Mouse (Mus musculus) Patski (cell line): Measurements from ENCODE around the gene Ddx18. TPM values are rescaled to one million over a fixed set of nuclear protein-coding genes. Genes with fewer than 3 reads are reported as not detected.

ENCODE experiments used
- ATAC-seq: fragments of 100-300 bp; one replicate; pipeline ENCODE4 v1.8.0; 2021
- CTCF ChIA-PET: fragments of 350-600 bp; sonication (Branson Sonifier 250); formaldehyde crosslinking; loops from one replicate; lab custom pipeline; 2022; ENCODE audit warnings: inconsistent platforms; lab: Charles Lee
- POLR2A ChIA-PET: fragments of 350-600 bp; sonication (Branson Sonifier 250); formaldehyde crosslinking; loops from one replicate; lab custom pipeline; 2022; ENCODE audit warnings: antibody characterized with exemption, inconsistent platforms; lab: Charles Lee
- DNase-seq: peaks from one replicate; pipeline ENCODE4 v3.0.0-alpha.2; 2011; ENCODE audit warnings: low read depth, low spot score
- H3K27me3 ChIP-seq: fragments of 371-371 bp; one replicate; pipeline ENCODE4 v1.5.1; 2021
- CTCF ChIP-seq: fragments of 100-300 bp; IDR thresholded peaks from one replicate; pipeline ENCODE4 v1.5.1; 2021
- in situ Hi-C: fragments of 300-500 bp; cut with MboI; formaldehyde crosslinking; loops from 3 replicates; pipeline ENCODE4 v1.11.1; 2018; ENCODE audit warnings: low pct_unique_long_range_greater_than_20kb, mixed read lengths
- polyA plus RNA-seq: library from polyadenylated mRNA; unstranded; gene quantifications from one replicate; pipeline ENCODE4 v1.2.3, GENCODE M21; 2021

The Ddx18 gene
- polyA plus RNA-seq, 1 experiment from 2014 or later = 62.7 TPM

- no peak for ATAC-seq
- in situ Hi-C loops = no loop called here
- ChIA-PET CTCF (no interaction called here), POLR2A (no interaction called here)
- no peak for TF ChIP-seq CTCF
- peaks cover 5% of the 10 kb centered on the region for H3K27me3 ChIP-seq
- no peak for DNase-seq
Observed at GRCm38 (mm10) chr1:121570522-121570921, 2.7 kb upstream of the Ddx18 start.

DNA sequence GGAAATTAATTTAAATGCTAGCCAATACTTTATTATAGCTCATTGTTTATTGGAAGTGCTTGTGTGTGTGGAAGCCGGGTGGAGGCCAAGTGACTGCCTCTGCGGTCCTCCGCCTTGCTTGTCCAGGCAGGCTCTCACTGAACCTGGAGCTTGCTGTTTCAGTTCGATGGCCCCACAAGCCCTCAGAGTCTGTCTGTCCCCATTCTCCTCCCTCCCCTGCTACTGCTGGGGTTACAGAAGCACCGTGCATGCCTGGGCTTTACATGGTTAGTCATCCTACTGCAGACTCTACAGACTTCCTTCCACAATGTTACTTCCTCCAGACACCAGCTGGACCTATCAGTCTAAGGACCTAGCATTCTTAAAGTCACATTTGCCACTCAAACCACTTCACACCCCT lies 9.9 kb downstream of the Ddx18 start:
- DNase-seq (no peak), ATAC-seq (no peak)
- ChIA-PET POLR2A (no interaction called here), CTCF (no interaction called here)
- no peak for TF ChIP-seq CTCF
- H3K27me3 ChIP-seq = no peaks in the 10 kb centered on the region
- in situ Hi-C loops = no loop called here

DNA sequence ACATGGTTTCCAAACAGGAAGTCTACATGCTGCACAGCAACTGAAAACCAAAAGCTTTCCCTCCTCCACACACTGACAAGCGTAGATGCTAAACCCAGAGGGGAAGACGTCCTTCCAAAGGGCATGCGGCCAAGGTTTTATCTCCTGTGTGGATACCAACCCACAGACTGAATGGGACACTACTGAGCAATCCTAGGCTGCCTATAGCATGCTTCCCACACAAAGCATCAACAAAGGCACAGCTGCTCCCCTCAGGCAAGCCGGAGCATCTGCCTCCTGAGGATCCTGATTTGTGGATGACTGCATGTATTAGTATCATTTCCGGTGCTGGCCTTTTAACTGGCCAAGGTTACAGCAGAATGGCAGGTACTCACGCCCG lies 16.3 kb downstream of the Ddx18 start:
- no peak for TF ChIP-seq CTCF
- ChIA-PET CTCF (interaction anchor here (1.4 kb wide), 1 partner anchor 11 kb away, joined by 3 read pairs; no protein-coding TSS in a partner anchor), POLR2A (no interaction called here)
- no peak for DNase-seq
- H3K27me3 ChIP-seq = no peaks in the 10 kb centered on the region
- no peak for ATAC-seq
- in situ Hi-C loops = no loop called here

GRCm38 (mm10) chr1:121550801-121551456 lies 16.9 kb downstream of the Ddx18 start:
- in situ Hi-C loops = no loop called here
- CTCF ChIA-PET = interaction anchor here (1.4 to 1.7 kb wide), 2 partner anchors 11 to 58 kb away, joined by 3 to 5 read pairs; no protein-coding TSS in a partner anchor

GRCm38 (mm10) chr1:121549456-121549855 lies 18.3 kb downstream of the Ddx18 start:
- in situ Hi-C loops = loop anchor here (5.0 kb wide), 1 partner anchor 107 kb away; no protein-coding TSS in a partner anchor
- CTCF ChIA-PET = interaction anchor here (0.7 to 2.0 kb wide), 9 partner anchors 8 to 114 kb away, joined by 3 to 6 read pairs (median 4); no protein-coding TSS in a partner anchor
- TF ChIP-seq CTCF = no peak
- POLR2A ChIA-PET = no interaction called here
- DNase-seq = no peak
- no peak for ATAC-seq
- peaks cover 13% of the 10 kb centered on the region for H3K27me3 ChIP-seq

More at GRCm38 (mm10) chr1:121550801-121551456, 16.9 kb downstream of the Ddx18 start:
- H3K27me3 ChIP-seq = peaks cover 4% of the 10 kb centered on the region
- DNase-seq (no peak), ATAC-seq (no peak)
- TF ChIP-seq CTCF = no peak
- POLR2A ChIA-PET = no interaction called here

GRCm38 (mm10) chr1:121548667-121549066 lies 19.1 kb downstream of the Ddx18 start:
- in situ Hi-C loops = loop anchor here (5.0 kb wide), 1 partner anchor 106 kb away; no protein-coding TSS in a partner anchor
- CTCF ChIA-PET = interaction anchor here (1.1 to 2.0 kb wide), 5 partner anchors 11 to 113 kb away, joined by 3 to 6 read pairs (median 4); no protein-coding TSS in a partner anchor
- POLR2A ChIA-PET = no interaction called here
- no peak for DNase-seq
- ATAC-seq = no peak
- TF ChIP-seq CTCF = no peak
- peaks cover 19% of the 10 kb centered on the region for H3K27me3 ChIP-seq

- ChIA-PET CTCF (interaction anchor here (0.9 to 2.1 kb wide), 4 partner anchors 9 to 106 kb away, joined by 3 to 4 read pairs (median 4); no protein-coding TSS in a partner anchor), POLR2A (no interaction called here)
Observed at GRCm38 (mm10) chr1:121546844-121547243, 20.9 kb downstream of the Ddx18 start.

GRCm38 (mm10) chr1:121540361-121540760 lies 27.4 kb downstream of the Ddx18 start:
- POLR2A ChIA-PET = no interaction called here
- in situ Hi-C loops = no loop called here
- DNase-seq = no peak
- H3K27me3 ChIP-seq = peaks cover 24% of the 10 kb centered on the region
- TF ChIP-seq CTCF = no peak
- CTCF ChIA-PET = interaction anchor here (0.9 to 1.3 kb wide), 2 partner anchors 10 to 14 kb away, joined by 3 read pairs; no protein-coding TSS in a partner anchor
- ATAC-seq = no peak

More at GRCm38 (mm10) chr1:121546844-121547243, 20.9 kb downstream of the Ddx18 start:
- ATAC-seq (no peak), DNase-seq (no peak)
- in situ Hi-C loops = loop anchor here (5.0 kb wide), 1 partner anchor 105 kb away; no protein-coding TSS in a partner anchor
- H3K27me3 ChIP-seq = peaks cover 26% of the 10 kb centered on the region
- TF ChIP-seq CTCF = no peak

DNA sequence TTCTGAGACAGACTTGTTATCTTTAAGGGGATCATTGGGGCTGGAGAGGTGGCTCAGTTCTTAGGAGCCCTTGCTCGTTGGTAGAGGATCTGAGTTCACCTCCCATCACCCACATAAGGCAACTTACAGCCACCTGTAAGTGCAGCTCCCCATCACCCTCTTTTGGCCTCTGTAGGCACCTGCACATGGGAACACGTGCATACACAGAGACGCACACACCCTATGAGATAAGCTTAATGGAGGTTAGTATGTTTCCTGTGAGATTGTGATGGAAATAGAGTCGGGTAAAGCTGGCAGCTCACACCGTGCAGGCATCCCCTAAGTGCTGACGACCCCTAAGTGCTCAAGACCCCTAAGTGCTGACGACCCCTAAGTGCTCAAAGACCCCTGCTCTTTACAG lies 36.4 kb downstream of the Ddx18 start:
- in situ Hi-C loops = no loop called here
- peaks cover 16% of the 10 kb centered on the region for H3K27me3 ChIP-seq
- CTCF ChIA-PET = interaction anchor here (0.7 kb wide), 2 partner anchors 16 to 29 kb away, joined by 3 read pairs; no protein-coding TSS in a partner anchor
- POLR2A ChIA-PET = no interaction called here
- DNase-seq (no peak), ATAC-seq (no peak)
- no peak for TF ChIP-seq CTCF

- in situ Hi-C loops = no loop called here
- ATAC-seq (no peak), DNase-seq (no peak)
- CTCF ChIA-PET = interaction anchor here (0.8 to 1.5 kb wide), 2 partner anchors 12 to 18 kb away, joined by 4 to 5 read pairs; no protein-coding TSS in a partner anchor
- H3K27me3 ChIP-seq = peaks cover 19% of the 10 kb centered on the region
- POLR2A ChIA-PET = no interaction called here
- TF ChIP-seq CTCF = no peak
Observed at GRCm38 (mm10) chr1:121529286-121529685, 38.5 kb downstream of the Ddx18 start.

- in situ Hi-C loops = no loop called here
- H3K27me3 ChIP-seq = peaks cover 19% of the 10 kb centered on the region
- ChIA-PET POLR2A (interaction anchor here (0.6 kb wide), 1 partner anchor 1143 kb away, joined by 3 read pairs; no protein-coding TSS in a partner anchor), CTCF (interaction anchor here (0.8 kb wide), 1 partner anchor 19 kb away, joined by 4 read pairs; no protein-coding TSS in a partner anchor)
- DNase-seq = no peak
- ATAC-seq = no peak
- TF ChIP-seq CTCF = no peak
Observed at GRCm38 (mm10) chr1:121528399-121528720, 39.4 kb downstream of the Ddx18 start, which contains the start of gene Htr5b. Htr5b (minus strand) TSS chr1:121528465.
